Mouse (Mus musculus): ENCODE measurements around the gene Prpsap1.

Prpsap1 gene

GRCm38 (mm10) chr11:116493795-116494252 is at the start of gene Prpsap1:
Prpsap1 (minus strand) TSS chr11:116494202.
- no peak for DNase-seq (ENCODE audit: low spot score in 2 of 2)

- DNase-seq (ENCODE audit: low spot score in 2 of 2), result peak; percentile 69 to 70
These were observed 49.1 kb upstream of the Prpsap1 start for GRCm38 (mm10) chr11:116543110-116543509.

DNA sequence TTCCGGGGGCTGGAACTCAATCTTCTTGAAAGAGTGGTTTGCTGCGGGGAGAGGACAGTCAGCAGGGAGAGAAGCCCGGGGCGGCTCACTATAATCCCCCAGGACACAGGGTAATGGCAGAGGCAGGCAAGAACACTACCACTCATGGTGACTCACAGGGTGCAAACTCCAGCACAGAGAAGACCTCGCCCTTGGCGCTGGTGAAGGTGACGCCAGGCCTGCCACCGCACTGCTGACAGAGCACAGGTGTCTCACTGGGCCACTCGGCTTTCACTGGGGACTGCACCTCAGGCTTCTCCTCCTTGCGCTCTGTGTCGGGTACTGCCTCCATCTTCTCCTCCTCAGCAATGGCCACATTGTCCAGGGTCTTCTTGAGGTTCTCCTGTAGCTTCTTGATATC is 47.2 kb upstream of the Prpsap1 start:
- no peak for DNase-seq (ENCODE audit: low spot score in 2 of 2)

DNA sequence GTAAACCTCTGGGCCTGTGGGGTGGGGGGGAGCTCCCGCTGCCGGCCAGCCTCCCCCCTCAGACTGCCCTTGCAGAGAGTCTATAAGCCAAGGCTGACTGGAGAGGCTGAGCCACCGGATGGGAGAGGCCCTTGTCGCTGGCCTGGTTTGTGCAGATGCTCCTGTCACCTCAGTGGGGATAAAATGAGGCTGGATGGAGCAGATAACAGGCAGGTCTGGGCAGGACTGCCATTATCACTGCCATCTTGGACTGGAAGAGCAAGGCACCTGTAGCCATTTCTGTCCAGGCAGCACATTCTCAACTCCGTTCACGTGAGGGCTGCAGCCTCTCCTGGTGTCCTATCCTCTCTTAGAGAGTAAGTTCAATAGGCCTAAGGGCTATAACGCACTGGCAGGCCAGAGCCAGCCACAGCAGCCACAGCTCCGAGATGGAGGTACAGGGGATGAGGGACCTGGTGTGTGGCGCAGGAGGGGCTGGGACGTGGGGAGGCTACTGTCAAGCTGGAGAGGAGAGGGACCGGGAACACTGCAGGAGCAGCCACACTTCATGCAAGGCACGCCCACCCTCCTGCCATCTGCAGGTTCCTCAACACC is 44.2 kb upstream of the Prpsap1 start:
- no peak for DNase-seq (ENCODE audit: low spot score in 2 of 2)

GRCm38 (mm10) chr11:116537388-116537787 is 43.4 kb upstream of the Prpsap1 start:
- no peak for DNase-seq (ENCODE audit: low spot score in 2 of 2)

- no peak for DNase-seq (ENCODE audit: low spot score in 2 of 2)
These were observed 42.7 kb upstream of the Prpsap1 start for GRCm38 (mm10) chr11:116536685-116537084.

GRCm38 (mm10) chr11:116534154-116534865 is 40.3 kb upstream of the Prpsap1 start:
- peak; percentile 73 to 75 for DNase-seq (ENCODE audit: low spot score in 2 of 2)

GRCm38 (mm10) chr11:116533341-116534153 is 39.5 kb upstream of the Prpsap1 start:
- no peak for DNase-seq (ENCODE audit: low spot score in 2 of 2)

GRCm38 (mm10) chr11:116532810-116533338 is 38.9 kb upstream of the Prpsap1 start:
- DNase-seq (ENCODE audit: low spot score in 2 of 2), result peak; percentile 58 to 62

DNA sequence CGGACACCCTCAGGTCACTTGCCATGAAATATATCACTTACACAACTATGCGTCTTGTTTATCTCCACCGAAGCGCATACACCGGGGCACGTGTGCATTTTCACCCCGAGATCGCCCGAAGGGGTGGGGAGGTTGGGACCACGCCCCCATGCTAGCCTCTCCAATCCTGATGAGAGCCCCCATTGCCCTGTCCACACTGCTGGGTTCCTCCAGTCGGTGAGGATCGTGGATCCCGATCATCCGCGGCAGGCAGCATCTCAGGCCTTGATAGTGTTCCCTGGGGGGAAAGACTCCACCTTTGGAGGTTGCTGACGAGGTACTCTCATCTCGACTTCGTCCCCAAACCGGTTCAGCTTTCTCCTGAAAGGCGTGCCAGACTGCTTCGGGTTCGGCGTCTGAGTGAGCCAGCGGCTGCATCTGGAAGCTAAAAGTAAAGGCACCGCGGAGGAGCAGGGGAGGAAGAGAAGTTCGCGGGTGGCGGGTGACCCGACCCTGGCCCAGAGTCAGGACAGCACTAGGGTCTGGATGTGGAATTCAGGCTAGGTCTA is 38.3 kb upstream of the Prpsap1 start:
- no peak for DNase-seq (ENCODE audit: low spot score in 2 of 2)

DNA sequence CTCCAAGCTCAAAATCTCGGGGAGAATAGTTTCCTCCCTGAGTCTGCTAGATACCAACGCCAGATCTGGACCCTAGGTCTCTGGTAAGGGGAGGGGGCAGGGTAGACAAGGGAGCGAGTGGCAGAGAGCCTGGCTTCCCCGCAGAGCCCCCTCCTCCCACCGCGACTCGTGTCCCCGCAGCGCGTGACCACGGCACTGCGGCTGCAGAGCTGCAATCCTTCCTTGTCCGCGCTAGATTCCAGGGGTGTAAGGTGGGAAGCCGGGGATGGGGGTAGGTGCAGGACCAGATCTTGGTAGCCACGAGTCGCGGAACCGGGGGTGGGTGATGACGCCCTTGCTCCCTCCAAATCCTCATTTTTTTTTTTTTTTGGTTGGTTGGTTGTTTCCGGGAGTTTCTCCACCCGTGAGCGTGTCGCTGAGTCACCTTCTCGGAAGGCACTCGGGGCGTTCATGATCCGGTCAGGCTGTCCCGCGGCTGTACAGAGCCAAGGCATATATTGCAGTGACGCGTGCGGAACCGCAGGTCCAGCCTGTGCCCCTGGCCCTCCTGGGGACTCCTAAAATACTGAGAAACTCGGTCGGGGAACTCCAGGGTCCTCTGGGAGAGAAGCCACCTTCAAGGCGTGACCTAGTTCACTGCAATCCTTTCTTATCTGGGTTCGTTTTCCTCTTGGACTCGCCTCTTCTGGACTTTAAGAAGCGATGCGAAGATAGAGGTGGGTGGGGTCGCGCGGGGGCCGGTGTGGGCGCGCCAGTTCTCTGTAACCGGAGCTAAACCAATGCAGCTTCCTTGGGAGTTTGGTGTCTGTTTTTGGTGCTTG is 37.6 kb upstream of the Prpsap1 start:
- no peak for DNase-seq (ENCODE audit: low spot score in 2 of 2)

- DNase-seq (ENCODE audit: low spot score in 2 of 2), result no peak
These were observed 36.5 kb upstream of the Prpsap1 start, which contains the start of gene Sphk1 for GRCm38 (mm10) chr11:116530187-116531147. Sphk1 (plus strand) TSS chr11:116530925.

DNA sequence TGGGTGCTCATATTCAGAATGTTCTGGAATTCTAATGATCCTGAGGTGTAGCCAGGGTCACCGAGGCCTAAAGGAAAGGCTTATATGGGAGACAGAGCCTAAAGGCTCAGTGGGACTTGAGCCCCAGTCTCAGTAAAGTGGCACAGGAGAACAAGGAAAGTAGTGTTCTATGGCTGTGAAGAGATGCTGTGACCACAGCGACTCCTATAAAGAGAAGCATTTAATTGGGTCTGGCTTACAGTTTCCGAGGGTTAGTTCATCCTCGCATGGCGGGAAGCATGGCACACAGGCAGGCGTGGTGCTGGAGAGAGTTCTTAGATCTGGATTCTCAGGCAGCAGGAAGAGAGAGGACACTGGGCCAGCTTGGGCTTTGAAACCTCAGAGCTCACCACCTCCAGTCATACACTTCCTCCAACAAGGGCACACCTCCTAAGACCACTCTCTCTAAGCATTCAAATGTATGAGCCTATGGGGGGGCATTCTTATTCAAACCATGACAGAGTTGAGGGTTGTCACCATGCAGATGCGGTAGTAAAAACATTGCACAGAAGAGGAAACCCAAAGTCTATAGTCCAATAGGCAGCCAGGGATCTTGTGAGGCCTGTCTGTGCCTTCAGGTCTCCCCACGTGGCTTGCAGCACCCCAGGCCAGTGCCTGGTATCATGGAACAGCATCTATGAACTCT is 34.8 kb upstream of the Prpsap1 start:
- no peak for DNase-seq (ENCODE audit: low spot score in 2 of 2)

DNA sequence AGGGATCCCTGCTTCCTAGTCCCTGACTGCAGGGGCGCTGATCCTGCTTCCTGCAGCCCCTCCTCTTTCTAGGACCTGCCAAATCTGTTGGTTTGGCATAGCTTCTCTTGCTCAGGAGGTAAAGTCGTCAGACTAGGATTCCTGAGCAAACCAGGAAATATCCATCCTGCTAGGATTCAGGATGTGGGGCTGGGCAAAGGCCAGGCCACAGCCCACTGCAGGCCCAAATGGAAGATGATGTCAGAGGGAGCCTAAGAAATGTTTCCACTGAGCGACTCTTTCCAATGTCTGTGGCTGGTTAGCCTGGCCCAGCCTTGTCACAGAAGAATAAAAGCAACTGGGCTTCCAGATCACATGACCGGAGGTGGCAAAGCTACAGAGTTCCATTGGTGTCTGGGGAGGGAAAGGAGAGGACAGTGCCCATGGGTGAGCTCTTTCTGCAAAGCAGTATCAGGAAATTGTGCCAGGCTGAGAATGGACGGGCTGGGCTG is 29.7 kb upstream of the Prpsap1 start:
- no peak for DNase-seq (ENCODE audit: low spot score in 2 of 2)

- no peak for DNase-seq (ENCODE audit: low spot score in 2 of 2)
These were observed 29.1 kb upstream of the Prpsap1 start for GRCm38 (mm10) chr11:116522886-116523698.

- no peak for DNase-seq (ENCODE audit: low spot score in 2 of 2)
These were observed 28.0 kb upstream of the Prpsap1 start for GRCm38 (mm10) chr11:116522046-116522445.

GRCm38 (mm10) chr11:116521143-116521542 is 27.1 kb upstream of the Prpsap1 start:
- DNase-seq (ENCODE audit: low spot score in 2 of 2), result no peak

GRCm38 (mm10) chr11:116518482-116518881 is 24.5 kb upstream of the Prpsap1 start:
- DNase-seq (ENCODE audit: low spot score in 2 of 2), result no peak
